Mouse (Mus musculus) liver, adult (tissue): ENCODE measurements around the gene Nfasc.

Experiments
- GATA4 ChIP-seq: IDR thresholded peaks from 2 replicates; pipeline ENCODE4 v1.6.1; 2014; ENCODE audit warnings: mild to moderate bottlenecking, low read length; ENCODE audit not compliant: insufficient replicate concordance

The Nfasc gene

GRCm38 (mm10) chr1:132749217-132749884 is 7.8 kb upstream of the Nfasc start:
- TF ChIP-seq GATA4, result no peak

- no peak for TF ChIP-seq GATA4
Measured at GRCm38 (mm10) chr1:132746302-132746701, 4.7 kb upstream of the Nfasc start.

GRCm38 (mm10) chr1:132745636-132746035 is 4.0 kb upstream of the Nfasc start:
- TF ChIP-seq GATA4, result no peak

GRCm38 (mm10) chr1:132739077-132739521 is 2.5 kb downstream of the Nfasc start:
- no peak for TF ChIP-seq GATA4

GRCm38 (mm10) chr1:132736171-132736570 is 5.4 kb downstream of the Nfasc start:
- TF ChIP-seq GATA4, result no peak

GRCm38 (mm10) chr1:132733873-132734447 is 7.6 kb downstream of the Nfasc start:
- no peak for TF ChIP-seq GATA4

- no peak for TF ChIP-seq GATA4
Measured at GRCm38 (mm10) chr1:132732307-132732706, 9.3 kb downstream of the Nfasc start.

GRCm38 (mm10) chr1:132727548-132727947 is 14.0 kb downstream of the Nfasc start:
- TF ChIP-seq GATA4, result no peak

GRCm38 (mm10) chr1:132722362-132722761 is 19.2 kb downstream of the Nfasc start:
- no peak for TF ChIP-seq GATA4

GRCm38 (mm10) chr1:132721266-132721665 is 20.3 kb downstream of the Nfasc start:
- no peak for TF ChIP-seq GATA4

- no peak for TF ChIP-seq GATA4
Measured at GRCm38 (mm10) chr1:132718225-132718624, 23.4 kb downstream of the Nfasc start.

- TF ChIP-seq GATA4, result no peak
Measured at GRCm38 (mm10) chr1:132715044-132715443, 26.6 kb downstream of the Nfasc start.

GRCm38 (mm10) chr1:132709419-132709818 is 32.2 kb downstream of the Nfasc start:
- TF ChIP-seq GATA4, result no peak

GRCm38 (mm10) chr1:132707301-132707700 is 34.3 kb downstream of the Nfasc start:
- no peak for TF ChIP-seq GATA4

- no peak for TF ChIP-seq GATA4
Measured at GRCm38 (mm10) chr1:132703467-132703866, 38.1 kb downstream of the Nfasc start.

- TF ChIP-seq GATA4, result no peak
Measured at GRCm38 (mm10) chr1:132696926-132697325, 44.7 kb downstream of the Nfasc start.

- no peak for TF ChIP-seq GATA4
Measured at GRCm38 (mm10) chr1:132696232-132696631, 45.4 kb downstream of the Nfasc start.

- TF ChIP-seq GATA4, result no peak
Measured at GRCm38 (mm10) chr1:132694007-132694406, 47.6 kb downstream of the Nfasc start.

GRCm38 (mm10) chr1:132689181-132689580 is 52.4 kb downstream of the Nfasc start:
- no peak for TF ChIP-seq GATA4
